Mouse (Mus musculus) CH12.LX (cell line): Measurements from ENCODE around the gene Plin3. TPM values are rescaled to one million over a fixed set of nuclear protein-coding genes. Genes with fewer than 3 reads are reported as not detected.

ENCODE experiments used
- DNase-seq: peaks from one replicate; pipeline ENCODE4 v3.0.0-alpha.2; 2013; ENCODE audit errors: extremely low read depth
- H3K27ac ChIP-seq: 2 replicates; pipeline ENCODE4 v1.5.1; 2012; ENCODE audit warnings: low read depth, mild to moderate bottlenecking, control low read depth, moderate library complexity; ENCODE audit not compliant: insufficient read depth
- H3K27me3 ChIP-seq: replicated peaks from 2 replicates; pipeline ENCODE3; 2012; ENCODE audit warnings: inconsistent platforms
- H3K36me3 ChIP-seq, 2 experiments: replicated peaks in 1 of 2; 2 replicates each; pipeline versions ENCODE3 to v1.6.1; 2012; ENCODE audit warnings: inconsistent platforms in 1 of 2, low read length in 1 of 2, mild to moderate bottlenecking in 1 of 2, mixed read lengths in 1 of 2, moderate library complexity in 1 of 2; ENCODE audit not compliant: control insufficient read depth in 1 of 2, insufficient read depth in 1 of 2
- H3K4me1 ChIP-seq, 2 experiments: 2 replicates each; pipeline ENCODE4 v1.6.1; 2012; ENCODE audit warnings: inconsistent platforms in 1 of 2, moderate library complexity in 1 of 2; ENCODE audit not compliant: insufficient read depth in 2 of 2, control insufficient read depth in 1 of 2
- H3K4me2 ChIP-seq: 2 replicates; pipeline ENCODE4 v1.6.1; 2012; ENCODE audit warnings: low read depth, mild to moderate bottlenecking, control low read depth; ENCODE audit not compliant: poor library complexity, insufficient read depth, severe bottlenecking
- H3K4me3 ChIP-seq, 3 experiments: fragments of 150-350 bp in 1 of 3; sonication (generic) in 1 of 3; replicated peaks in 1 of 3; 2 replicates each; pipeline versions ENCODE3 to v1.5.1; 2011 to 2012; ENCODE audit warnings: low read depth in 2 of 3, low read length in 2 of 3, mild to moderate bottlenecking in 2 of 3, moderate library complexity in 2 of 3, control low read depth in 1 of 3, improper control_type of control experiment in 1 of 3, inconsistent platforms in 1 of 3, mixed read lengths in 1 of 3; ENCODE audit not compliant: poor library complexity in 1 of 3
- H3K79me2 ChIP-seq: replicated peaks from 2 replicates; pipeline ENCODE4 v1.6.1; 2012; ENCODE audit warnings: mild to moderate bottlenecking, moderate library complexity; ENCODE audit not compliant: control insufficient read depth, poor library complexity, insufficient read depth, severe bottlenecking; ENCODE audit errors: extremely low read depth
- H3K9ac ChIP-seq: 2 replicates; pipeline ENCODE4 v1.6.1; 2012; ENCODE audit warnings: low read depth, mild to moderate bottlenecking, control low read depth, moderate library complexity; ENCODE audit not compliant: insufficient read depth
- H3K9me3 ChIP-seq: replicated peaks from 2 replicates; pipeline ENCODE3; 2012; ENCODE audit warnings: low read length, inconsistent platforms, mixed read lengths
- CHD1 ChIP-seq: IDR thresholded peaks from 2 replicates; pipeline ENCODE4 v1.6.1; 2012; ENCODE audit warnings: low read depth, low read length, improper control_type of control experiment, inconsistent platforms
- CHD2 ChIP-seq: IDR thresholded peaks from 2 replicates; pipeline ENCODE4 v1.6.1; 2011; ENCODE audit warnings: low read length, improper control_type of control experiment
- CTCF ChIP-seq, 2 experiments: IDR thresholded peaks in 1 of 2; conservative IDR thresholded peaks in 1 of 2; 2 replicates each; pipeline ENCODE4 v1.5.1; 2011 to 2012; ENCODE audit warnings: low read depth in 2 of 2, low read length in 2 of 2, improper control_type of control experiment in 1 of 2, inconsistent platforms in 1 of 2, mild to moderate bottlenecking in 1 of 2, moderate library complexity in 1 of 2
- E2F4 ChIP-seq: IDR thresholded peaks from 2 replicates; pipeline ENCODE4 v1.6.1; 2011; ENCODE audit warnings: low read depth, low read length, improper control_type of control experiment; ENCODE audit not compliant: insufficient replicate concordance
- EP300 ChIP-seq: IDR thresholded peaks from 2 replicates; pipeline ENCODE4 v1.6.1; 2011; ENCODE audit warnings: low read length, improper control_type of control experiment
- ETS1 ChIP-seq: conservative IDR thresholded peaks from 2 replicates; pipeline ENCODE4 v1.6.1; 2012; ENCODE audit warnings: low read depth, mild to moderate bottlenecking, inconsistent platforms, low read length, improper control_type of control experiment, moderate library complexity
- GABPA ChIP-seq: IDR thresholded peaks from 2 replicates; pipeline ENCODE4 v1.6.1; 2012; ENCODE audit warnings: low read depth, low read length, improper control_type of control experiment, inconsistent platforms; ENCODE audit not compliant: insufficient replicate concordance
- HCFC1 ChIP-seq: IDR thresholded peaks from 2 replicates; pipeline ENCODE4 v1.6.1; 2012; ENCODE audit warnings: low read depth, mild to moderate bottlenecking, inconsistent platforms, low read length, improper control_type of control experiment
- IRF4 ChIP-seq: IDR thresholded peaks from 2 replicates; pipeline ENCODE4 v1.6.1; 2014; ENCODE audit warnings: low read depth, mild to moderate bottlenecking, inconsistent platforms, low read length, improper control_type of control experiment
- JUND ChIP-seq: conservative IDR thresholded peaks from 2 replicates; pipeline ENCODE4 v1.6.1; 2011; ENCODE audit warnings: low read depth, low read length, improper control_type of control experiment
- KAT2A ChIP-seq: IDR thresholded peaks from 2 replicates; pipeline ENCODE4 v1.6.1; 2012; ENCODE audit warnings: low read length, improper control_type of control experiment, inconsistent platforms; ENCODE audit not compliant: insufficient replicate concordance
- MAFK ChIP-seq: IDR thresholded peaks from 2 replicates; pipeline ENCODE4 v1.6.1; 2011; ENCODE audit warnings: low read length, improper control_type of control experiment; ENCODE audit not compliant: insufficient replicate concordance
- MAX ChIP-seq: IDR thresholded peaks from 2 replicates; pipeline ENCODE4 v1.6.1; 2011; ENCODE audit warnings: low read length, improper control_type of control experiment
- MAZ ChIP-seq: IDR thresholded peaks from 2 replicates; pipeline ENCODE4 v1.6.1; 2012; ENCODE audit warnings: low read depth, mild to moderate bottlenecking, inconsistent platforms, low read length, improper control_type of control experiment, moderate library complexity
- MEF2A ChIP-seq: IDR thresholded peaks from 2 replicates; pipeline ENCODE4 v1.6.1; 2014; ENCODE audit warnings: low read depth, mild to moderate bottlenecking, inconsistent platforms, low read length, improper control_type of control experiment, borderline replicate concordance
- MXI1 ChIP-seq: IDR thresholded peaks from 2 replicates; pipeline ENCODE4 v1.6.1; 2011; ENCODE audit warnings: mild to moderate bottlenecking, low read depth, low read length, improper control_type of control experiment
- MYC ChIP-seq: IDR thresholded peaks from 2 replicates; pipeline ENCODE4 v1.6.1; 2011; ENCODE audit warnings: low read depth, mild to moderate bottlenecking, improper control_type of control experiment, low read length
- NELFE ChIP-seq: IDR thresholded peaks from 2 replicates; pipeline ENCODE4 v1.6.1; 2011; ENCODE audit warnings: low read depth, low read length, improper control_type of control experiment
- NRF1 ChIP-seq: IDR thresholded peaks from 2 replicates; pipeline ENCODE4 v1.6.1; 2014; ENCODE audit warnings: low read depth, mild to moderate bottlenecking, inconsistent platforms, low read length, improper control_type of control experiment, moderate library complexity
- POLR2AphosphoS2 ChIP-seq: IDR thresholded peaks from 2 replicates; pipeline ENCODE4 v1.6.1; 2011; ENCODE audit warnings: low read depth, low read length, improper control_type of control experiment
- RAD21 ChIP-seq: IDR thresholded peaks from 2 replicates; pipeline ENCODE4 v1.6.1; 2011; ENCODE audit warnings: low read depth, mild to moderate bottlenecking, low read length, improper control_type of control experiment, moderate library complexity
- SIN3A ChIP-seq: IDR thresholded peaks from 2 replicates; pipeline ENCODE4 v1.6.1; 2012; ENCODE audit warnings: low read length, improper control_type of control experiment, inconsistent platforms
- SMC3 ChIP-seq: IDR thresholded peaks from 2 replicates; pipeline ENCODE4 v1.6.1; 2011; ENCODE audit warnings: low read depth, low read length, improper control_type of control experiment
- TBP ChIP-seq: conservative IDR thresholded peaks from 2 replicates; pipeline ENCODE4 v1.6.1; 2011; ENCODE audit warnings: low read depth, low read length, improper control_type of control experiment
- TCF12 ChIP-seq: IDR thresholded peaks from 2 replicates; pipeline ENCODE4 v1.6.1; 2014; ENCODE audit warnings: low read depth, mild to moderate bottlenecking, inconsistent platforms, low read length, improper control_type of control experiment
- UBTF ChIP-seq: IDR thresholded peaks from 2 replicates; pipeline ENCODE4 v1.6.1; 2012; ENCODE audit warnings: low read depth, mild to moderate bottlenecking, inconsistent platforms, low read length, improper control_type of control experiment, moderate library complexity
- USF1 ChIP-seq: IDR thresholded peaks from 2 replicates; pipeline ENCODE4 v1.6.1; 2014; ENCODE audit warnings: low read depth, mild to moderate bottlenecking, inconsistent platforms, low read length, improper control_type of control experiment
- ZC3H11A ChIP-seq: IDR thresholded peaks from 2 replicates; pipeline ENCODE4 v1.6.1; 2012; ENCODE audit warnings: low read depth, mild to moderate bottlenecking, inconsistent platforms, low read length, improper control_type of control experiment
- ZKSCAN1 ChIP-seq: IDR thresholded peaks from 2 replicates; pipeline ENCODE4 v1.6.1; 2012; ENCODE audit warnings: low read depth, inconsistent platforms, low read length, improper control_type of control experiment, borderline replicate concordance
- ZNF384 ChIP-seq: IDR thresholded peaks from 2 replicates; pipeline ENCODE4 v1.6.1; 2012; ENCODE audit warnings: low read depth, low read length, improper control_type of control experiment, inconsistent platforms
- dilution Hi-C: fragments of 300-500 bp; cut with MboI; formaldehyde crosslinking; loops from 2 replicates; pipeline ENCODE4 v1.14.3; 2020; ENCODE audit warnings: low sequenced_read_pairs; ENCODE audit not compliant: extremely low pct_unique_long_range_greater_than_20kb, extremely low pct_ligation_motif_present
- in situ Hi-C: fragments of 300-500 bp; cut with MboI; formaldehyde crosslinking; loops from 3 replicates; pipeline ENCODE4 v1.14.3; 2019; ENCODE audit warnings: low sequenced_read_pairs, low pct_ligation_motif_present, low pct_unique_long_range_greater_than_20kb, mixed read lengths
- polyA plus RNA-seq: library from polyadenylated mRNA; unstranded; fragments of >175 nt; gene quantifications from 2 replicates; pipeline ENCODE4 v1.2.1, GENCODE M21; 2012; ENCODE audit warnings: low read depth; ENCODE audit not compliant: insufficient read length
- total RNA-seq, 2 experiments: library from RNA; depleted of rRNA; stranded (reverse); fragments of 300-350 nt in 1 of 2; fragments of >200 nt in 1 of 2; gene quantifications; 2 replicates each; pipeline ENCODE4 v1.2.3; 2012 to 2014

Gene Plin3
- total and polyA plus RNA-seq, 3 experiments: 17.3 to 23.3 (median 18.5) TPM

DNA sequence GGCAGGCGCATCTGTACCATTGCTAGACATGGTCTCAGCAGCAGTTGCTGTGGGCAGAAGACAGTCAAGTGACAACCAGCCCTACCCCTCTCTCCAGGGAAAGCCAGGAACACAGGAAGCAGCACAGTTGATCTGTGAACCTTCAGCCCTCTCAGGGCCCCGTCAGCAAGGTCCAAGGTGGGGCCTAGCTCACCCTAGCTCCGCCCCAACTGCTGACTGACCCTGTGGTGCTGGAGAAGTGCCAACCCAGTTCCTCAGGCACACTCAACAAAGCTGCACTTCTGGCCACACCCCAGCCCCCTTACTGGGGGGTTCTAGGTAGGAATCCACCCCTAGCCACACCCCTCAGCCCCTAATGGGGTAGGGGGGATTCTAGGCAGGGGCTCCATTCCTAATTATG lies 4.8 kb downstream of the Plin3 start:
- dilution Hi-C loops (no loop called here), in situ Hi-C loops (no loop called here)
- Histone ChIP-seq H3K79me2 (no peaks in the 10 kb centered on the region), H3K4me3 (peak overlapping the region in 1 of 3 experiments; percentile 4), H3K9me3 (no peaks in the 10 kb centered on the region), H3K4me2 (no peak overlapping the region), H3K4me1 (peaks cover 21 to 53% of the 10 kb centered on the region in 2 experiments), H3K27ac (no peak overlapping the region), H3K9ac (no peak overlapping the region), H3K27me3 (no peaks in the 10 kb centered on the region), H3K36me3 (peaks cover 32 to 44% of the 10 kb centered on the region in 2 experiments)
- TF ChIP-seq E2F4 (no peak), SMC3 (no peak), MAZ (no peak), TBP (no peak), MAX (no peak), GABPA (no peak), MXI1 (no peak), MAFK (no peak), HCFC1 (no peak), ETS1 (no peak), RAD21 (no peak), UBTF (no peak), ZC3H11A (no peak), POLR2AphosphoS2 (no peak), IRF4 (no peak), CTCF (conservative IDR thresholded peaks at IDR 0.05 in 1 of 2, IDR thresholded peaks at IDR 0.05 in 1 of 2; ENCODE audit: low read depth in 2 of 2, low read length in 2 of 2) (no peak), ZNF384 (no peak), MEF2A (no peak), KAT2A (no peak)
- DNase-seq: no peak

DNA sequence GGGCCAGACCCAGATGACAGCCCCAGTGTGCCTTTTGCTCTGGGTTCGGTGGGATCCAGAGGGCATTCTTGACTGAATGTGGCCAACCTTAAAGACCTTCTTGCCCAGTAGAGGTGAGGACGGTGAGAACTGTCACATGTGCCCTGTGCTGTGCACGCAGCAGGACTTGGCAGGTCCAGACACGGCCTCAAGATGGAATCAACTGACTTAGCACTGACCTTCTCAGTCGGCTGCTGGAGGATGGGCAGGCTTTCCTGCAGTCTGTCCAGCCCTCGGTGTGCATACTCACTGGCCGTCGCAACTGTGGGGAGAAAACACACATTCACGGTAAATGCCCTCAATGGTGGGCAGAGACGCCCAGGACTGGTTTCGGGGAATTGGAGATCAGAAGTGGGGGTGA lies 6.7 kb downstream of the Plin3 start:
- H3K4me3 ChIP-seq: no peak overlapping the region
- H3K36me3 ChIP-seq: peaks cover 40 to 57% of the 10 kb centered on the region in 2 experiments
- H3K9ac ChIP-seq: no peak overlapping the region
- no peaks in the 10 kb centered on the region for H3K79me2 ChIP-seq
- no peak overlapping the region for H3K4me2 ChIP-seq
- peaks cover 17 to 47% of the 10 kb centered on the region in 2 experiments for H3K4me1 ChIP-seq
- in situ Hi-C loops: no loop called here
- H3K9me3 ChIP-seq: no peaks in the 10 kb centered on the region
- dilution Hi-C loops: no loop called here
- TF ChIP-seq USF1 (no peak), SIN3A (no peak), UBTF (no peak), EP300 (no peak), ZKSCAN1 (no peak), CHD2 (no peak), NRF1 (no peak), MAFK (no peak), HCFC1 (no peak), MYC (no peak), ETS1 (no peak), CHD1 (no peak), MAZ (no peak), JUND (no peak), ZNF384 (no peak), NELFE (no peak), SMC3 (no peak), ZC3H11A (no peak), TCF12 (no peak)
- no peak overlapping the region for H3K27ac ChIP-seq
- DNase-seq: no peak
- no peaks in the 10 kb centered on the region for H3K27me3 ChIP-seq
